Mouse (Mus musculus) cerebellum, postnatal 36 days (tissue): ENCODE data around the gene Wdfy3.
"Not testable (repeated sequence)": the region's sequence is repeated elsewhere in the genome, so short reads cannot be mapped to it uniquely, and the experiment has no call there.

Experiments
- DNase-seq, 2 experiments: peaks; one replicate each; pipeline ENCODE4 v3.0.0; 2021 to 2022; ENCODE audit warnings: mixed read lengths in 2 of 2

Gene Wdfy3

GRCm38 (mm10) chr5:101998971-101999370 is 70.8 kb downstream of the Wdfy3 start:
- DNase-seq = no peak

- DNase-seq = no peak
Measured at GRCm38 (mm10) chr5:101996036-101996735, 73.5 kb downstream of the Wdfy3 start.

GRCm38 (mm10) chr5:101995451-101995995 is 74.2 kb downstream of the Wdfy3 start:
- DNase-seq = no peak

GRCm38 (mm10) chr5:101993996-101994395 is 75.7 kb downstream of the Wdfy3 start:
- DNase-seq = no peak

GRCm38 (mm10) chr5:101992969-101993670 is 76.6 kb downstream of the Wdfy3 start:
- no peak for DNase-seq

- DNase-seq = no peak
Measured at GRCm38 (mm10) chr5:101990298-101990845, 79.3 kb downstream of the Wdfy3 start.

- DNase-seq = no peak
Measured at GRCm38 (mm10) chr5:101988476-101988875, 81.2 kb downstream of the Wdfy3 start.

GRCm38 (mm10) chr5:101986694-101987093 is 83.0 kb downstream of the Wdfy3 start:
- DNase-seq = no peak

- DNase-seq = no peak
Measured at GRCm38 (mm10) chr5:101982239-101982638, 87.5 kb downstream of the Wdfy3 start.

- no peak for DNase-seq
Measured at GRCm38 (mm10) chr5:101979594-101979993, 90.1 kb downstream of the Wdfy3 start.

GRCm38 (mm10) chr5:101972594-101972993 is 97.1 kb downstream of the Wdfy3 start:
- DNase-seq = not testable (repeated sequence)

GRCm38 (mm10) chr5:101968153-101968851 is 101.4 kb downstream of the Wdfy3 start:
- no peak for DNase-seq

- DNase-seq = no peak
Measured at GRCm38 (mm10) chr5:101967832-101968152, 101.9 kb downstream of the Wdfy3 start.

- no peak for DNase-seq
Measured at GRCm38 (mm10) chr5:101962824-101963223, 106.9 kb downstream of the Wdfy3 start.

- DNase-seq = no peak
Measured at GRCm38 (mm10) chr5:101959369-101959768, 110.4 kb downstream of the Wdfy3 start.

- DNase-seq = no peak
Measured at GRCm38 (mm10) chr5:101958941-101959340, 110.8 kb downstream of the Wdfy3 start.

- DNase-seq = no peak
Measured at GRCm38 (mm10) chr5:101957419-101957818, 112.3 kb downstream of the Wdfy3 start.

- no peak for DNase-seq
Measured at GRCm38 (mm10) chr5:101954393-101955340, 115.1 kb downstream of the Wdfy3 start.

GRCm38 (mm10) chr5:101951918-101952317 is 117.8 kb downstream of the Wdfy3 start:
- DNase-seq = no peak

- DNase-seq = no peak
Measured at GRCm38 (mm10) chr5:101949323-101949722, 120.4 kb downstream of the Wdfy3 start.

GRCm38 (mm10) chr5:101948641-101949040 is 121.1 kb downstream of the Wdfy3 start:
- peak; percentile 71 to 79 for DNase-seq

GRCm38 (mm10) chr5:101945731-101946130 is 124.0 kb downstream of the Wdfy3 start:
- DNase-seq = no peak
